Mouse (Mus musculus): Measurements from ENCODE around the gene Cd81.

DNA sequence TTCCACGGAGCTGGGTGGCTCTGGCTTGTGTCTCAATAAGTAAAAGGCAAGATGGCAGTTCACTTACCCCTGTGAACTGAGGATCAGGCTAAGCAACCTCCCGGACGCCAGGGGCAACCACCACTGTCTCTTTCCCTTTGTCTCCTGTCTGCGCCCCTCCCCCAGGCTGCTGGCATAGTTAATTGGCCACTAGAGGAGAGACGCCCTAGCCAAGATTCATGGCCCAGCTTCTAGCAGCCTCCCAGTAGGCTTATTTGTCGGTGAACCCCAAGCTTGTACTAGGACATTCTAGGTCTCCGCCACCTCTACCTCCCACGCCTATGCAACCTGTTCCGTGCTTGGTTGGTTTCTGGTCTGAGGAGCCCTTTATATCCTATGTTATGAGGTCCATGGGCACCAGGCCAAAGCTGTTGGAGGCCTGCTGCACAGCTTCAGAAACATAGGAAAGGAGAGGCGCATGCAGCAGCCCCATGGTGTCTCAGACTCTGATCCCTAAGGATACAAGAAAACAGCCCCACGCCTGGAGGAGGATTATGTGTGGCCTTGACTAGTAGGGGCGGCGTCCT lies 15.9 kb downstream of the Cd81 start:
- TF ChIP-seq POLR2A (IDR thresholded peaks at IDR 0.05; ENCODE audit: low read depth, low read length) (no peak), CTCF (IDR thresholded peaks at IDR 0.05; ENCODE audit: borderline replicate concordance, insufficient read depth, low read length) (no peak)

Data from embryonic fibroblast, embryonic 13.5 days (primary cell).